Mouse (Mus musculus) heart, embryonic 14.5 days (tissue): ENCODE results near the gene Lsm11. TPM values are rescaled to one million over a fixed set of nuclear protein-coding genes. Genes with fewer than 3 reads are reported as not detected.

Experiments
- ATAC-seq: fragments of 200-750 bp; cut with Nextera tagmentation; 2 replicates; pipeline ENCODE4 v1.8.0; 2017; ENCODE audit warnings: low read depth, moderate TSS enrichment; ENCODE audit not compliant: insufficient number of reproducible peaks, insufficient read depth, low FRiP score
- H3K27ac ChIP-seq, 2 experiments: fragments of 200-500 bp in 1 of 2; fragments of 300-500 bp in 1 of 2; sonication (generic) in 1 of 2; replicated peaks in 1 of 2; 2 replicates each; pipeline ENCODE4 v1.5.1; 2012 to 2014; ENCODE audit warnings: low read depth in 2 of 2, low read length in 2 of 2, control low read depth in 1 of 2, mild to moderate bottlenecking in 1 of 2, mixed read lengths in 1 of 2; ENCODE audit not compliant: control insufficient read depth in 1 of 2, insufficient read depth in 1 of 2
- H3K27me3 ChIP-seq: fragments of 300-500 bp; sonication (generic); 2 replicates; pipeline ENCODE4 v1.6.1; 2014; ENCODE audit warnings: mild to moderate bottlenecking, low read length, control low read depth; ENCODE audit not compliant: control insufficient read depth, insufficient read depth
- H3K36me3 ChIP-seq: fragments of 300-500 bp; sonication (generic); 2 replicates; pipeline ENCODE4 v1.6.1; 2014; ENCODE audit warnings: mild to moderate bottlenecking, control low read depth, low read length, mixed read lengths; ENCODE audit not compliant: control insufficient read depth, insufficient read depth
- H3K4me1 ChIP-seq, 2 experiments: fragments of 200-500 bp in 1 of 2; fragments of 300-500 bp in 1 of 2; sonication (generic) in 1 of 2; 2 replicates each; pipeline ENCODE4 v1.6.1; 2012 to 2014; ENCODE audit warnings: low read length in 2 of 2, control low read depth in 1 of 2, mixed read lengths in 1 of 2; ENCODE audit not compliant: control insufficient read depth in 2 of 2, insufficient read depth in 2 of 2
- H3K4me2 ChIP-seq: fragments of 300-500 bp; sonication (generic); 2 replicates; pipeline ENCODE4 v1.6.1; 2014; ENCODE audit warnings: mild to moderate bottlenecking, low read length
- H3K4me3 ChIP-seq, 2 experiments: fragments of 200-500 bp in 1 of 2; fragments of 300-500 bp in 1 of 2; sonication (generic) in 1 of 2; 2 replicates each; pipeline ENCODE4 v1.5.1; 2012 to 2014; ENCODE audit warnings: low read length in 2 of 2, mild to moderate bottlenecking in 2 of 2, control low read depth in 1 of 2, low read depth in 1 of 2, moderate library complexity in 1 of 2; ENCODE audit not compliant: control insufficient read depth in 1 of 2, insufficient read depth in 1 of 2
- H3K9ac ChIP-seq: fragments of 300-500 bp; sonication (generic); 2 replicates; pipeline ENCODE4 v1.6.1; 2014; ENCODE audit warnings: mild to moderate bottlenecking, low read length
- H3K9me3 ChIP-seq: fragments of 300-500 bp; sonication (generic); 2 replicates; pipeline ENCODE4 v1.6.1; 2016; ENCODE audit warnings: low read length, control low read depth; ENCODE audit not compliant: control insufficient read depth
- WGBS: fragments of 180-500 bp; shearing (Covaris S2); extraction: QIAGEN DNeasy Blood & Tissue Kit; methylation state at CpG from one replicate; pipeline ENCODE4 v1.1.7; 2014; 5-methylcytosine and 5-hydroxymethylcytosine counted together
- polyA plus RNA-seq: library from polyadenylated mRNA; unstranded; fragments of >200 nt; fragmentation: Nextera tagmentation; extraction: Ambion mirVana; gene quantifications from 2 replicates; pipeline ENCODE4 v1.2.1, GENCODE M21; 2014

The Lsm11 gene
- polyA plus RNA-seq: 9.4 and 9.8 TPM in 2 replicates

DNA sequence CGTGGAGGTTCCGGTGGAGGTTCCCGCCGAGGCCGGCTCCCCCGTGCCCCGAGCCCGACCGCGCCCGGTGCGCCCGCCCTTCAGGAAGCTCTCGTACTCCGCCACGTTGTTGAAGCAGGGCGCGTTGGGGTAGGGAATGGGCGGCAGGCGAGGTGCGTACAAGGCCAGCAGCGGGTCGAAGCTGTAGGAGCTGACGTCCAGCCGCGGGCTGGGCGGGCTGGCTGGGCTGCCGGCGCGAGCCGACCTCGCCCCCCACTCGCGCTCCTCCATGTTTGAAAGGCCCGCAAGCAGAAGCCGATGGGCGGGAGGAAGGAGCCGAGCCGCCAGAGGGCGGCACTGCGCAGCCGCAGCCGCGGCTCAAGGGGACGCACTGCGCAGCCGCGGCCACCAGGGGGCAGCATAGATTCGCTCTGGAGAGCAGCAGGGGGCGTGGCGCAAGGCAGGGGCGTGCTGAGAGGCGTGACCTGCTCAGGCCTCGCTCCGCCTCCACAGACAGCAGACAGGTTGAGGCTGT is at the start of gene Lsm11:
Gene Lsm11 (minus strand): TSS at position 293 of the 514 bp plus-strand sequence.
- Histone ChIP-seq H3K4me1 (peaks cover 8 to 14% of the 10 kb centered on the region in 2 experiments; a peak in 2 of 4 replicates), H3K9me3 (no peaks in the 10 kb centered on the region), H3K36me3 (peaks cover 14% of the 10 kb centered on the region), H3K4me3 (peak within 1 kb of the TSS; percentile 65 to 94), H3K4me2 (peak within 1 kb of the TSS; percentile 95), H3K27me3 (no peaks in the 10 kb centered on the region), H3K27ac (peak within 1 kb of the TSS; percentile 20 to 81; a peak in 3 of 4 replicates), H3K9ac (peak within 1 kb of the TSS; percentile 94)
- ATAC-seq: peak; percentile 81
- under 1% methylated on average over 51 of the region's 55 CpGs for WGBS

GRCm38 (mm10) chr11:45992087-45992486 is 47.4 kb upstream of the Lsm11 start:
- Histone ChIP-seq H3K9ac (peak overlapping the region; percentile 27), H3K9me3 (no peaks in the 10 kb centered on the region), H3K4me1 (peaks cover 0 to 7% of the 10 kb centered on the region in 2 experiments; a peak in 2 of 4 replicates), H3K27me3 (no peaks in the 10 kb centered on the region), H3K27ac (no peak overlapping the region), H3K4me3 (peak overlapping the region; percentile 33 to 43), H3K4me2 (peak overlapping the region; percentile 66), H3K36me3 (no peaks in the 10 kb centered on the region)
- no peak for ATAC-seq
- 41% methylated on average over 13 of the region's 13 CpGs for WGBS

GRCm38 (mm10) chr11:45991604-45992003 is 46.9 kb upstream of the Lsm11 start:
- no peaks in the 10 kb centered on the region for H3K36me3 ChIP-seq
- H3K9me3 ChIP-seq: no peaks in the 10 kb centered on the region
- peaks cover 0 to 7% of the 10 kb centered on the region in 2 experiments; a peak in 2 of 4 replicates for H3K4me1 ChIP-seq
- peak overlapping the region; percentile 33 to 43 for H3K4me3 ChIP-seq
- peak overlapping the region; percentile 27 for H3K9ac ChIP-seq
- peak overlapping the region; percentile 66 for H3K4me2 ChIP-seq
- 8% methylated on average over 16 of the region's 16 CpGs for WGBS
- H3K27ac ChIP-seq: no peak overlapping the region
- ATAC-seq: peak; percentile 26; the same call in 1 of the 2 replicates
- no peaks in the 10 kb centered on the region for H3K27me3 ChIP-seq

DNA sequence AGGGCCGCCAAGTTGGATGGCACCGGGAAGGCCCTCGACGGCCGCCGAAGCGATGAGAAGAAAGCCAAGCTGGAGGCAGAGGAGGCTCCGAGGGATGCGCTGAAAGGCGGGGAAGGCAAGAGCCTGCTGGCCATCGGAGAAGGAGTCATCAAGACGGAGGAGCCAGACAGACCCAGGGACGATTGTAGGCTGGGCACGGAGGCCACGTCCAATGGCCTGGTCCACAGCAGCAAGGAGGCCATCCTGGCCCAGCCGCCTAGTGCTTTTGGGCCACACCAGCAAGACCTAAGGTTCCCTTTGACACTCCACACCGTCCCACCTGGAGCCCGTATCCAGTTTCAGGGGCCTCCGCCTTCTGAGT is 36.1 kb upstream of the Lsm11 start:
- H3K27ac ChIP-seq: peak overlapping the region in 1 of 2 experiments; percentile 53; a peak in 2 of 4 replicates
- H3K36me3 ChIP-seq: no peaks in the 10 kb centered on the region
- no peaks in the 10 kb centered on the region for H3K27me3 ChIP-seq
- peaks cover 2% of the 10 kb centered on the region; the same call in 1 of the 2 replicates for H3K9me3 ChIP-seq
- H3K9ac ChIP-seq: peak overlapping the region; percentile 91
- ATAC-seq: no peak
- peak overlapping the region; percentile 87 for H3K4me2 ChIP-seq
- H3K4me1 ChIP-seq: peaks cover 4% of the 10 kb centered on the region in 2 experiments; a peak in 1 of 4 replicates
- peak overlapping the region; percentile 66 to 67 for H3K4me3 ChIP-seq
- WGBS: 36% methylated on average over 19 of the region's 19 CpGs

- H3K9me3 ChIP-seq: peaks cover 2% of the 10 kb centered on the region; the same call in 1 of the 2 replicates
- peak within 1 kb of the TSS; percentile 66 to 67 for H3K4me3 ChIP-seq
- ATAC-seq: peak; percentile 82
- H3K27ac ChIP-seq: peak within 1 kb of the TSS in 1 of 2 experiments; percentile 53; a peak in 2 of 4 replicates
- H3K36me3 ChIP-seq: no peaks in the 10 kb centered on the region
- H3K9ac ChIP-seq: peak within 1 kb of the TSS; percentile 91
- H3K4me1 ChIP-seq: peaks cover 4% of the 10 kb centered on the region in 2 experiments; a peak in 1 of 4 replicates
- WGBS: 10% methylated on average over 77 of the region's 115 CpGs
- H3K27me3 ChIP-seq: no peaks in the 10 kb centered on the region
- H3K4me2 ChIP-seq: peak within 1 kb of the TSS; percentile 87
Measured at GRCm38 (mm10) chr11:45979946-45980892, 35.5 kb upstream of the Lsm11 start, which contains the start of gene Sox30. Sox30 (plus strand) TSS chr11:45980310.

- H3K9ac ChIP-seq: no peak overlapping the region
- 75% methylated on average over 3 of the region's 3 CpGs for WGBS
- no peaks in the 10 kb centered on the region for H3K36me3 ChIP-seq
- no peak overlapping the region for H3K4me3 ChIP-seq
- H3K27me3 ChIP-seq: 0 out of 2 replicates have a peak, but pooled peaks cover 3% of the 10 kb centered on the region
- peaks cover 2% of the 10 kb centered on the region; the same call in 1 of the 2 replicates for H3K9me3 ChIP-seq
- peaks cover 4% of the 10 kb centered on the region in 2 experiments; a peak in 1 of 4 replicates for H3K4me1 ChIP-seq
- no peak overlapping the region for H3K4me2 ChIP-seq
- H3K27ac ChIP-seq: no peak overlapping the region
- ATAC-seq: no peak
Measured at GRCm38 (mm10) chr11:45976061-45976460, 31.3 kb upstream of the Lsm11 start.

DNA sequence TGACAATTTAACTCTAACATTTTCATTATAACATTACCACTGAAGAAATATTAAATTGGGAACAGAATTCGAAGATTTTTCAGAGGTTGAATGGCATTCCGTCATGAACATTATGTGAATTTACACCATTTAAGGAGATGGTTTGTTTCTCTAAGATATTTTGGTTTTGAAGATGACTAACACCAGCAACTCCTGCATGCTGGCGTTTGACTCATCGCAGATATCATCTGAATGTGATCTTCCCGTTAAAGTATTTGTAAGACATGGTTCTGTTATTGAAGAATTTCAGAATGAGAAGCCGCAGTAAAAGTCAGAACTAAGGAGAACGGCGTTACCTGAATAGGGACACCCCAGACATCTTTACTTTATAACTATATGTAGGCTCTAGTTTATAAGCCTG is 29.7 kb upstream of the Lsm11 start:
- H3K4me1 ChIP-seq: no peaks in the 10 kb centered on the region
- no peaks in the 10 kb centered on the region for H3K36me3 ChIP-seq
- no peaks in the 10 kb centered on the region for H3K9me3 ChIP-seq
- H3K4me2 ChIP-seq: no peak overlapping the region
- H3K4me3 ChIP-seq: no peak overlapping the region
- 0 out of 2 replicates have a peak, but pooled peaks cover 3% of the 10 kb centered on the region for H3K27me3 ChIP-seq
- H3K27ac ChIP-seq: no peak overlapping the region
- 75% methylated on average over 8 of the region's 8 CpGs for WGBS
- no peak for ATAC-seq
- H3K9ac ChIP-seq: no peak overlapping the region
